Mouse (Mus musculus) lung, adult 2 months (tissue): ENCODE results near the gene Gna13. TPM values are rescaled to one million over a fixed set of nuclear protein-coding genes. Genes with fewer than 3 reads are reported as not detected.
A peak's percentile ranks its signal among the peaks of the same experiment; 100 is the strongest.

Source experiments
- DNase-seq: peaks from one replicate; pipeline ENCODE4 v3.0.0; 2022
- H3K4me1 ChIP-seq: fragments of 200-500 bp; 2 replicates; pipeline ENCODE4 v1.6.1; 2011; ENCODE audit warnings: low read length; ENCODE audit not compliant: control insufficient read depth, insufficient read depth
- H3K4me3 ChIP-seq: fragments of 200-500 bp; replicated peaks from 2 replicates; pipeline ENCODE3; 2011; ENCODE audit warnings: low read depth, mild to moderate bottlenecking, control low read depth, low read length; ENCODE audit errors: extremely low read depth
- CTCF ChIP-seq: fragments of 200-500 bp; IDR thresholded peaks from 2 replicates; pipeline ENCODE4 v1.5.1; 2011; ENCODE audit warnings: mild to moderate bottlenecking, low read length, control low read depth; ENCODE audit not compliant: insufficient read depth
- POLR2A ChIP-seq: fragments of 200-500 bp; IDR thresholded peaks from 2 replicates; pipeline ENCODE4 v1.6.1; 2011; ENCODE audit warnings: low read depth, mild to moderate bottlenecking, control low read depth, low read length, borderline replicate concordance; ENCODE audit errors: extremely low read depth
- WGBS: fragments of 180-500 bp; shearing (Covaris S2); methylation state at CpG from one replicate; pipeline ENCODE4 v1.1.7; 2018; 5-methylcytosine and 5-hydroxymethylcytosine counted together
- polyA plus RNA-seq: library from polyadenylated mRNA; depleted of rRNA; stranded (reverse); fragments of >200 nt; gene quantifications from 2 replicates; pipeline ENCODE4 v1.2.3, GENCODE M21; 2012

Gna13 gene
- polyA plus RNA-seq, 1 experiment = 42.6 TPM

DNA sequence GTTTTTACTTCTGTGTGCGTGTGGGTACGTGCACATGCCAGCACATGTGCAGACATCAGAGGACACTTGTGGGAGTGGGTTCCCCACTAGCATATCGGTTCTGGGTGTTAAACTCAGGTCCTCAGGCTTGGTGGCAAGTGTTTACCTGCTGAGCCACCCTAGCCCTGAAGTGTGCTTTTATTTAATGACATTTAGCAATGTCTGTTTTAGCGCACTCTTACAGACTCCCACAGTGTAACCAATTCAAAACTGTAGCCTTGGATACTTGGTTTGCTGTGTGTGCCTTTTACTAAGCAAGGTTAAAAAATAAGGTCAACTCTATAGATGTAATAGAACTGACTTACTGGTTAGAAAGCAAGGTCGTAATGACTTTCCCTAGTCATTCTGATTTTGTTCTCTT lies 3.2 kb downstream of the Gna13 start:
- TF ChIP-seq POLR2A = no peak
- no peak for TF ChIP-seq CTCF
- H3K4me3 ChIP-seq = no peak overlapping the region
- no peak for DNase-seq
- WGBS = 60% methylated on average over 5 of the region's 5 CpGs
- H3K4me1 ChIP-seq = peaks cover 60% of the 10 kb centered on the region

DNA sequence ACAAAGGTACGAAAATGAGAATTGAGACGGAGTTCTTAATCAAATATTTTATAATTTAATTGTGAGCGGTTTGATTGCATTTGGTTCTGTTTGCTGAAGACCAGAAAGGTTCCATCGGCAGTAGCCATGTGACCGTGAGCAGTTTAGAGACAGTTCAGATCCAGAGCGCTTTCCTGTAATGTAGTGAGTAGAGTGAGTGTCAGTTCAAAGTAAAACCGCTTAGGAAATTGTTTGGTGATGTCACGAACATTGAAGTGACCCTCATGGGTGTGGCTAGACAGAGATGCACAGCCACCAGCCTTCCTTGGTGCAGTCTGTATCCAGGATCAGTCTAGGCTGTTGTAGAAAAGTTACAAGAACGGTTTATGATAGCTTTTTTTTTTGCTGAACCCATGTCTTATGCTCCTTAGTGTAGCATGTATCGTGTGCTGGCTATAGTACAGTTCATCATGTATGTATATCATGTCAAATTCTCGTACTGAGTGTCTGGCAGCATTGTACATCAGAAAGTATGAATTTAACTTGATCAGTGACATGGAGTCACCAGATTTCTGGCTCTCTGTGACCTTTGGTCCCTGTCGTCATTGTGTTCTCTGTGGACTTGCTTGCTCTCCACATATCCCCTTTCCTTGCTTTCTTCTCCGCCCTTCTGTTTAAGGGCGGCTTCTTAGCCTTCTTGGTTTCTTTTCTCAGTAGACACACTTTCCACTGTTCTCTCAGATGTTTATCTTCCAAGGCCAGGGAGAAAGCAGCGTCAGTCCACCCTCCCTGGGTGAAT lies 4.4 kb downstream of the Gna13 start:
- 32% methylated on average over 15 of the region's 15 CpGs for WGBS
- TF ChIP-seq POLR2A = no peak
- TF ChIP-seq CTCF = no peak
- H3K4me1 ChIP-seq = peaks cover 61% of the 10 kb centered on the region
- DNase-seq = no peak
- peak overlapping the region; percentile 24 for H3K4me3 ChIP-seq

DNA sequence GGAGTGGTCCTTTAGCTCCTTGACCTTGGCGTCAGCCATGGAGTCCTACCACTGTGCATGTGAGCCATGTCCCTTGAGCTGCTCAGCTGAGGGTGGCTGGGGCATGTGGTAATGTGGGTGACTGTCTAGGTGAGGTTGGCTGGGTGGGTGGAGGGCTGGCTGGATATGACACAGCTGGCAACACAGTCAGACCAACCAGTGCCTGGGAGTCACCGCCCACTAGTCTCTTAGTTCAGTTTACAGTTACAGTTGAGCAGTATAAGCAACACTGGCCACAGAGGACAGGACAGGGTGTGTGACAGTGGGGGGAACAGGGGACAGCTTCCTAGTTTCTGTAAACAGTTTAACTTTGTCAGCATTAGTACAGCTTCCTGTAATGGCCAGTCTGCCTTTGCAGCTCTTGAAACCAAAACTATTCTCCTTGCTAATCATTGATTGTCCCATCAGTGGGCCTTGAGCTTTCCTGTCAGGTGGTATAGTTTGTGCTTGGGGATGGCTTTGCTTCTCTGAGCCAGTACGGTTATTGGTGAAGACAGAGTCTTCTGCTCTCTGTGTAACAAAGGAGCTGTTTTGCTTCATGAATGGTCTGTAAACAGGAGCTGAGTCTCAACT lies 6.5 kb downstream of the Gna13 start:
- no peak overlapping the region for H3K4me3 ChIP-seq

DNA sequence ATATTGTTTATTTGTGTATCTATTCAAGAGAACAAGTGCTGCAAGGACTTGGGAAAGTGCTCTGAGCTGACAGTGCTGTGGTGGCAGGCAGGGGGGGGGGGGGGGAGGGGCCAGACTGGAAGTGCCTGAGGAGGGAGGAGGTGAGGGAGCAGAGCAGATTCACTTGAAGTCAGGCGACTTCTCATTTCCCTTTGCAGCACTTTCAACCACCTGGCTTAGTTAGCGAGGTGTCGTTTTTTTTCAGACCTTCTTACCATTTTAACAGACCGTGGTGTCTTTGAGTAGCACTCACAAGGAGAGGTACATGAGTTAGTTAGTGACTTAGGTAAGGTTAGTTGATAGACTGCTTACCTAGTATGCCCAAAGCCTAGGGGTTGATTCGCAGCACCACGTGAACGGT lies 12.8 kb downstream of the Gna13 start:
- TF ChIP-seq CTCF = no peak
- TF ChIP-seq POLR2A = no peak
- Histone ChIP-seq H3K4me3 (no peak overlapping the region), H3K4me1 (peaks cover 53% of the 10 kb centered on the region)
- 54% methylated on average over 7 of the region's 7 CpGs for WGBS
- DNase-seq = no peak

More for the DNA sequence above, 6.5 kb downstream of the Gna13 start:
- 17% methylated on average over 3 of the region's 3 CpGs for WGBS
- peaks cover 66% of the 10 kb centered on the region for H3K4me1 ChIP-seq
- DNase-seq = no peak
- TF ChIP-seq POLR2A (no peak), CTCF (no peak)

DNA sequence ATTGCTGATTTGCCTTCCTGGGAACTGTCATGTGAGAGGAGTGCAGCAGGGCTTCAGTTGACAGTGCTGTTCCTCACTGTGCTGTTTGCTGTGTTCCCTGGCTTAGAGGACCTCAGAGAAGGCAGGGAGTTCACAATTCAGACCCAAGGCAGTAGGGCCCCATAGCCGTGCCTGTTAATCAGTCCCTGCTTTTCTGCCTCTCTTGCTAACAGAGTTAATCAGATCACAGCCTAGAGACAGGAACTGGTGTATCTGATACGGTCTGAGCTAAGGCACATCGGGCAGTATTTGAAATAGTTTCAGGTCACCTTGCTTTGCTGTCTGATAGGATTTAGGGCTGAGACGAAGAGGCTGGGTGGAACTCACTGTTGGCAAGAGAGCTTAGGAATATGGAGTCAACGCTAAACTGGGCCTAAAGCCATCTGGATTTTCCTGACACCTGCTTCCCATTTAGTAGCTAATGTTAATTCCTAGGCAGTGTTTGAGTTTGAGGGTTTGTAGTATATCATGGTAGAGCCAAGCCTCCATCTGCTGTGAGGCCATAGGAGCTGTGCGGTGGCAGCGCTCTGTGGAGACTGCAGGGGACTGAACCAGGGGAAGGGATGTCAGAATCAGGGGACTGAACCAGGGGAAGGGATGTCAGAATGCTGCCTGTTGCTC lies 14.0 kb downstream of the Gna13 start:
- WGBS = 36% methylated on average over 7 of the region's 7 CpGs
- DNase-seq = no peak
- no peak for TF ChIP-seq CTCF
- TF ChIP-seq POLR2A = no peak
- no peak overlapping the region for H3K4me3 ChIP-seq
- H3K4me1 ChIP-seq = peaks cover 52% of the 10 kb centered on the region

DNA sequence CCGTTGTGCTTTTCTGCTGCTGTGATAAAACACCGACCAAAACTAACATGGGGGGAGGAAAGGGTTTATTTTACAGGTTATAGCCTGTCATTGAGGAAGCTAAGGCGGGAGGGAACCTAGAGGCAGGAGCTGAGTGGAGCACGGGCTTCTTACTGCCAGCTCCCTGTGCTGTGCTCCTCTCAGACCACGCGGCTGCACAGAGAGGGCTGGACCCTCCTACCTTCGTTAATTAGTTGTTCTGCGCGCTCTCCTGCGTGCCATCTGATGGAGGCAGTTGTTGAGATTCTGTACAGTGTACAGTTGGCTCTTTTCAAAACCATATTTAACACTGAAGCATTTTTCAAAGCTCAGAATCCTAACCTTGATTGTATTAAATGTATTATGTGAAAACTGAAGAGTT lies 14.8 kb downstream of the Gna13 start:
- WGBS = 29% methylated on average over 10 of the region's 10 CpGs
- DNase-seq = no peak
- Histone ChIP-seq H3K4me1 (peaks cover 47% of the 10 kb centered on the region), H3K4me3 (no peak overlapping the region)
- TF ChIP-seq POLR2A = no peak
- no peak for TF ChIP-seq CTCF

DNA sequence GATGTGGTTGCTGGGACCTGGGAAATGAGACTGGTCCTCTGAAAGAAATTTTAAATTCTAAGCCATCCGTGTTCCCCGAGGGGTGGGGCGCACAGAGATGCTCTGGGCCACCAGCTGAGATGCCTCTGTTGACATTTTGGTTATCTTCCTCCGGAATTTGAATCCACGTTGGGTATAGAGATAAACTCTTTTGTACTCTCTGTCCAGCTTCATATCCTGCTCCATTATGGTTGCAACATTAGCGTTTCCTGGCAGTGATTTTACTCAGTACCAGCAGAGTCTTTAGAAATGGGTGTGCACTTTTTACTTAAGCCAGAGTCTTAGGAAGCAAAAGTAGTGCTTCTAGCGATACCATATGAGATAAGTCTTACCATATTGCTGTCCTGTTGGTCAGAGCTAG lies 15.4 kb downstream of the Gna13 start:
- 33% methylated on average over 7 of the region's 7 CpGs for WGBS
- TF ChIP-seq POLR2A (no peak), CTCF (no peak)
- DNase-seq = no peak
- H3K4me1 ChIP-seq = peaks cover 45% of the 10 kb centered on the region
- no peak overlapping the region for H3K4me3 ChIP-seq

DNA sequence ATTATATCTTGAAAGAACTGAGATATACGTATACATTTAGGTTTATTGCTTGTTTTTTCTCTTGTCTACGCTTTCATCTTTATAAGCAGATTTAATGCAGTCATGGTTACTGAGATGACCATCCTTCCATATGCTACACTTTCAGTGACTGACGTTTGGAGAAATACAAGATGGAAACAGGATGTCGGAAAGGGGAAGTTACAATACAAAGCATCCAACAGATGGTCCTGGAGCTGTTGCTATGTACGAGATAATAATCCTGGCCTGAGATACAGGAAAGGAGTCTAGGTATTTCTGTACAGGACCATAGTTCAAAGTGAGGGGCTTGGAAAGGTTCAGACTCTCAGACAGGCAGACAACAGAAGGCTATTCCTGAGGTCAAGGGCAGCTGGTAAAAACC lies 18.0 kb downstream of the Gna13 start:
- no peak for DNase-seq
- WGBS = 47% methylated on average over 5 of the region's 5 CpGs
- H3K4me3 ChIP-seq = no peak overlapping the region

DNA sequence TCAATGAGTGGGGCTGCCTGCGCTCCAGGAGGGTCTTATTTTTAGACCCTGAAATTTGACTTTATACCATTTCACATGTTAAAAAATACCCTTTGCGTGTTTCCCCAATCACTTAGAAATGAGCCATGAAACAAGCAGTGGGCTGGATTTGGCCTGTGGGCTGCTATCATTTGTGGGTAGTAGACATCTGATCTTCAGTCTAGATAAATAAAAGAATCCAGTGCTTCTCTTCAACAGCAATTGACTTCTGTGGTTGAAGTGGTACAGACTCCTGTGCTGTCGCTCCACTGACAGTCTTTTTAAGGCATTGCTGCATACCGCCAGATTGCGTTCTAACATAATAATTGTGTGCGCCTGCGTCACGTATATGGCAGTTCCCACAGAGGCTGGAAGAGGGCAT lies 22.7 kb downstream of the Gna13 start:
- Histone ChIP-seq H3K4me3 (no peak overlapping the region), H3K4me1 (peaks cover 33% of the 10 kb centered on the region)
- DNase-seq = no peak
- WGBS = 87% methylated on average over 8 of the region's 8 CpGs
- TF ChIP-seq POLR2A = no peak

More for the DNA sequence above, 18.0 kb downstream of the Gna13 start:
- peaks cover 38% of the 10 kb centered on the region for H3K4me1 ChIP-seq
- TF ChIP-seq CTCF = no peak
- no peak for TF ChIP-seq POLR2A

DNA sequence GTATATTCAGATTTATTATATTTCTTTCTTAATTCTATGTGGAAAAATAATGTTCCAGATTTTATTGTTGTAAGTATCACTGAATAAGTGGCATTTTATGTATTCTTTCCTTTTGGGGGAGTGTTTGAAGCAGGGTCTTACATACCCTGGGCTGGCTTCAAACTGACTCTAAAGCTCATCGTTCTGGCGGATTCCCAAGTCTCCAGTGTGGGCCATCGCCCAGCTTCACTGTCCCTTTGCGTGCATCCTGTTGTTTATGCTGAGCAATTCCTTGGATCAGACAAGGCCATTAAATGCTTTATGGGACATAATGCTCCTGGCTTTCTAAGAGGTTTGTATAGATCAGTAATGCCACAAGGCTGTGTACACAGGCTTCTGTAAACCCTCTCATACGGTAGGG lies 26.4 kb downstream of the Gna13 start:
- 37% methylated on average over 5 of the region's 5 CpGs for WGBS
- TF ChIP-seq CTCF (no peak), POLR2A (no peak)
- Histone ChIP-seq H3K4me3 (no peak overlapping the region), H3K4me1 (peaks cover 35% of the 10 kb centered on the region)
- DNase-seq = no peak
